Mouse (Mus musculus) intestine, embryonic 15.5 days (tissue): ENCODE data around the gene Kcne2. TPM values are rescaled to one million over a fixed set of nuclear protein-coding genes. Genes with fewer than 3 reads are reported as not detected.
A peak's percentile ranks its signal among the peaks of the same experiment; 100 is the strongest.

Experiments used
- ATAC-seq: fragments of 200-750 bp; cut with Nextera tagmentation; 2 replicates; pipeline ENCODE4 v1.8.0; 2017; ENCODE audit warnings: moderate TSS enrichment, moderate library complexity
- H3K27ac ChIP-seq: fragments of 300-500 bp; sonication (generic); 2 replicates; pipeline ENCODE4 v1.5.1; 2015; ENCODE audit warnings: mild to moderate bottlenecking, inconsistent platforms
- H3K27me3 ChIP-seq: fragments of 300-500 bp; sonication (generic); replicated peaks from 2 replicates; pipeline ENCODE4 v1.6.1; 2015; ENCODE audit warnings: inconsistent platforms
- H3K36me3 ChIP-seq: fragments of 300-500 bp; sonication (generic); 2 replicates; pipeline ENCODE4 v1.6.1; 2015; ENCODE audit warnings: inconsistent platforms
- H3K4me1 ChIP-seq: fragments of 300-500 bp; sonication (generic); replicated peaks from 2 replicates; pipeline ENCODE4 v1.6.1; 2015; ENCODE audit warnings: inconsistent platforms
- H3K4me2 ChIP-seq: fragments of 300-500 bp; sonication (generic); replicated peaks from 2 replicates; pipeline ENCODE4 v1.6.1; 2015; ENCODE audit warnings: mild to moderate bottlenecking, inconsistent platforms
- H3K4me3 ChIP-seq: fragments of 300-500 bp; sonication (generic); replicated peaks from 2 replicates; pipeline ENCODE4 v1.5.1; 2015; ENCODE audit warnings: inconsistent platforms
- H3K9ac ChIP-seq: fragments of 300-500 bp; sonication (generic); 2 replicates; pipeline ENCODE4 v1.6.1; 2015; ENCODE audit warnings: inconsistent platforms
- H3K9me3 ChIP-seq: fragments of 300-500 bp; sonication (generic); 2 replicates; pipeline ENCODE4 v1.6.1; 2016; ENCODE audit warnings: inconsistent platforms
- WGBS: fragments of 180-500 bp; shearing (Covaris S2); methylation state at CpG from one replicate; pipeline ENCODE4 v1.1.7; 2015; 5-methylcytosine and 5-hydroxymethylcytosine counted together
- polyA plus RNA-seq: library from polyadenylated mRNA; unstranded; fragments of >200 nt; fragmentation: Nextera tagmentation; extraction: Ambion mirVana; gene quantifications from 2 replicates; pipeline ENCODE4 v1.2.1, GENCODE M21; 2015

The Kcne2 gene
- polyA plus RNA-seq, 1 experiment from 2014 or later: not detected

DNA sequence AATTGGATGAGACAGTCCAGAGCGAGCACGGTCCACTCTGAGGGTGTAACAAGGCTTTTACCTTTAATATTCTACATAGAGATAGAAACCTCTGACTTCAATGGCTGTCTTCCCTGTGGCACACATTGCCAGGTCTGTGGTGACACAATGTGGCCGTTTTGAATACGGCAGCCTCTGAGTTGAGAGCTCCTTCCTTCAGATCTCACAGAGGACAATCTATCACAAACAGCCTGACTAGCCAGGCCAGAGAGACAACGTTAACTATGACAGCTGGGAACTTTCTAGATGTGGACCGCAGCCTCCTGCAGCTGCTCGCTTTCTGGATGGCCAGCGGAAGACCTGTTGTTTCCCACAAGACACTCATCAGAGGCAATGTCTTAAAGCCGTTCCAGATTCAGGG is 3.4 kb upstream of the Kcne2 start:
- Histone ChIP-seq H3K9ac (no peak overlapping the region), H3K9me3 (no peaks in the 10 kb centered on the region), H3K4me1 (no peaks in the 10 kb centered on the region), H3K27ac (no peak overlapping the region), H3K4me3 (no peak overlapping the region), H3K4me2 (no peak overlapping the region), H3K27me3 (no peaks in the 10 kb centered on the region), H3K36me3 (no peaks in the 10 kb centered on the region)
- no peak for ATAC-seq
- WGBS: 69% methylated on average over 9 of the region's 9 CpGs

- Histone ChIP-seq H3K4me3 (no peak overlapping the region), H3K27ac (no peak overlapping the region), H3K36me3 (no peaks in the 10 kb centered on the region), H3K4me1 (no peaks in the 10 kb centered on the region), H3K4me2 (no peak overlapping the region), H3K9ac (no peak overlapping the region), H3K9me3 (no peaks in the 10 kb centered on the region), H3K27me3 (no peaks in the 10 kb centered on the region)
- ATAC-seq: no peak
Observed at GRCm38 (mm10) chr16:92290045-92290444, 2.1 kb upstream of the Kcne2 start.

GRCm38 (mm10) chr16:92294267-92294970 is 2.2 kb downstream of the Kcne2 start:
- no peaks in the 10 kb centered on the region for H3K36me3 ChIP-seq
- no peak overlapping the region for H3K9ac ChIP-seq
- WGBS: 43% methylated on average over 12 of the region's 12 CpGs
- no peak overlapping the region for H3K4me3 ChIP-seq
- no peaks in the 10 kb centered on the region for H3K4me1 ChIP-seq
- H3K27me3 ChIP-seq: no peaks in the 10 kb centered on the region
- H3K27ac ChIP-seq: no peak overlapping the region
- H3K4me2 ChIP-seq: no peak overlapping the region
- no peak for ATAC-seq
- no peaks in the 10 kb centered on the region for H3K9me3 ChIP-seq

GRCm38 (mm10) chr16:92295328-92295727 is 3.1 kb downstream of the Kcne2 start:
- WGBS: 65% methylated on average over 2 of the region's 2 CpGs

DNA sequence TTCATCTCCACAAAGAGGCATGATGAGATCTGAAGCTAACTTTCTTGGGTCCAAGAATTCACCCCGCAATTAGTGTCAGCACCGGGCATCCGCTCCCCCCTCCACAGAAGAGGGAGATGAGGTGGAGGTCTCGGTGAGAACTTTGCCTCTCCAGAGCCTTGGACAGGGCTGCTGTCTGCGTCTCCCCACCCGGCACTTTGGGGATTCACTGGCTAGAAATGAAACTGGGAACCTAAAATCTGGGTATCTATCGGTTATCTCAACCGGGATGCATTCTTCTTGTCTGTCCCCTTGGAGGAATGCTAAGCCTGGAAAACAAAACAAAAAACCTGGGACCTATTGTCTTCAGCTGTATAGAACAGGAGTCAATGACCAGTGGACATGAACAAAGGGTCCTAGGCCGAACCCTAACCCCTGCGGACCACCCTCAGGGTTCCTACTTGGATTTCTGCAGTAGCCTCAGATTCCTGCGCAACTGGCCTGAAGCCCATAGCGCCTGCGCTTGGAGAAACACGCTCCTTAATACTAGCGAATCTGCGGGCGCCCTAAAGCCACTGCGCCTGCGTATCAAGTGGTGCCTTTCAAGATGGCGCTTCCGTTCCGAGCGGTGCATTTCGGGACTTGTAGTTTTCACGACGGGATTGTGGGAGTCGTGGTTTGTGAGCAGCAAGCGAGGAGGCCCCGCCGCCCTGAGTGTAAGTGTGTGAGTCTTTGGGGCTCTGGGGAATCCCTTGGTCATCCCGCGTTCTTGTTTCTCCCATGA is 8.6 kb downstream of the Kcne2 start, which contains the start of gene Smim11:
TSS of gene Smim11 (plus strand) at position 638 of the 763 bp plus-strand sequence.
- Histone ChIP-seq H3K4me3 (peak within 1 kb of the TSS; percentile 64), H3K36me3 (peaks cover 4% of the 10 kb centered on the region; the same call in 1 of the 2 replicates), H3K27me3 (no peaks in the 10 kb centered on the region), H3K9ac (peak within 1 kb of the TSS; percentile 71), H3K4me2 (peak within 1 kb of the TSS; percentile 81), H3K9me3 (no peaks in the 10 kb centered on the region), H3K27ac (peak within 1 kb of the TSS; percentile 71; the same call in 1 of the 2 replicates), H3K4me1 (peaks cover 9% of the 10 kb centered on the region; the same call in 1 of the 2 replicates)
- ATAC-seq: peak; percentile 96
- 8% methylated on average over 32 of the region's 32 CpGs for WGBS

More at GRCm38 (mm10) chr16:92295328-92295727, 3.1 kb downstream of the Kcne2 start:
- no peak for ATAC-seq
- no peaks in the 10 kb centered on the region for H3K27me3 ChIP-seq
- no peaks in the 10 kb centered on the region for H3K36me3 ChIP-seq
- no peaks in the 10 kb centered on the region for H3K9me3 ChIP-seq
- no peak overlapping the region for H3K27ac ChIP-seq
- no peak overlapping the region for H3K9ac ChIP-seq
- H3K4me2 ChIP-seq: no peak overlapping the region
- no peaks in the 10 kb centered on the region for H3K4me1 ChIP-seq
- no peak overlapping the region for H3K4me3 ChIP-seq

DNA sequence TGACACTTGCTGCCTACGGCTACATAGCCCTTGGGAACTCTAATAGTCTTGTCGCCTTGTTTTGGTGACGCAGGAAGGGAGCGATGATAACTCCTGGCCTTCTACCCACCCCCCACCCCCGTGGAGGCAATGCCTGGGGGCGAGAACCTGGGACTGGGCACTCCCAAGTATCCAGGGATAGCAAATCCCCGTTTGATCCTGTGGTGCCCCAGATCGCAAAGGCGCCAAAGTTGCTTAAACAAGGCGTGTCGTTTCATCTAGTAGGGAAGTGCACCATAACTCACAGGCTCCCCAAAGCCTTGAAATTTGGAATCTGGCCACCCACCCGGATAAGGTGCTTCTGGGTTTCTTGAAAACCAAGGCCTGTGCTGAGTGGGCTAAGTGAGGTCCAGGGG is 9.2 kb downstream of the Kcne2 start:
- H3K9ac ChIP-seq: peak overlapping the region; percentile 71
- H3K27me3 ChIP-seq: no peaks in the 10 kb centered on the region
- H3K27ac ChIP-seq: peak overlapping the region; percentile 67; the same call in 1 of the 2 replicates
- ATAC-seq: peak; percentile 75
- H3K4me2 ChIP-seq: peak overlapping the region; percentile 81
- peaks cover 9% of the 10 kb centered on the region; the same call in 1 of the 2 replicates for H3K4me1 ChIP-seq
- peaks cover 7% of the 10 kb centered on the region; the same call in 1 of the 2 replicates for H3K36me3 ChIP-seq
- no peaks in the 10 kb centered on the region for H3K9me3 ChIP-seq
- H3K4me3 ChIP-seq: peak overlapping the region; percentile 64
- under 1% methylated on average over 12 of the region's 12 CpGs for WGBS

- Histone ChIP-seq H3K27ac (0 out of 2 replicates have a peak overlapping the region, but pooled peaks have one; percentile 67), H3K4me1 (peaks cover 9% of the 10 kb centered on the region; the same call in 1 of the 2 replicates), H3K9ac (peak overlapping the region; percentile 71), H3K4me3 (peak overlapping the region; percentile 64), H3K27me3 (no peaks in the 10 kb centered on the region), H3K36me3 (peaks cover 12% of the 10 kb centered on the region; the same call in 1 of the 2 replicates), H3K9me3 (no peaks in the 10 kb centered on the region), H3K4me2 (peak overlapping the region; percentile 81)
- 29% methylated on average over 5 of the region's 5 CpGs for WGBS
- no peak for ATAC-seq
Observed at GRCm38 (mm10) chr16:92301989-92302388, 9.8 kb downstream of the Kcne2 start.

DNA sequence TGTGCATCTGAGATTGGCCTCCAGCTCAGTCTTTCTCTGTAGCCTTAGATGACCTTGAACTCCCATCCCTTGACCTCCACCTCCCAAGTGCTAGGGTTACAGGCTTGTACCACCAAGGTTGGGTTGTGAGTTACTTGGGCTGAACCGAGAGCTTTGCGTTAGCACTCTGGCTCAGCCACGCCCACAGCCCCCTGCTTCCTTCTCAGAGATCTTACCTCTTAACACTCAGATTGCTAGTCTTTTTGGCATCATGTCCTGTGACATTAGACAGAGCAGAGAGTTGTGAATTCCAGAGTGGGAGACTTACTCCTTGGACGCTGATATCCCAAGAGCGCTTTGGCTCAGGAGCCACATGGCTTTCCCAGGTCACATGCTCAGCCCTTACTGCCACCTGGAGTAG is 10.3 kb downstream of the Kcne2 start:
- H3K4me2 ChIP-seq: peak overlapping the region; percentile 81
- 0 out of 2 replicates have a peak overlapping the region, but pooled peaks have one; percentile 71 for H3K9ac ChIP-seq
- H3K9me3 ChIP-seq: no peaks in the 10 kb centered on the region
- H3K36me3 ChIP-seq: peaks cover 13% of the 10 kb centered on the region; the same call in 1 of the 2 replicates
- 53% methylated on average over 5 of the region's 5 CpGs for WGBS
- H3K4me3 ChIP-seq: no peak overlapping the region
- H3K27me3 ChIP-seq: no peaks in the 10 kb centered on the region
- no peak for ATAC-seq
- no peak overlapping the region for H3K27ac ChIP-seq
- H3K4me1 ChIP-seq: peaks cover 9% of the 10 kb centered on the region; the same call in 1 of the 2 replicates

DNA sequence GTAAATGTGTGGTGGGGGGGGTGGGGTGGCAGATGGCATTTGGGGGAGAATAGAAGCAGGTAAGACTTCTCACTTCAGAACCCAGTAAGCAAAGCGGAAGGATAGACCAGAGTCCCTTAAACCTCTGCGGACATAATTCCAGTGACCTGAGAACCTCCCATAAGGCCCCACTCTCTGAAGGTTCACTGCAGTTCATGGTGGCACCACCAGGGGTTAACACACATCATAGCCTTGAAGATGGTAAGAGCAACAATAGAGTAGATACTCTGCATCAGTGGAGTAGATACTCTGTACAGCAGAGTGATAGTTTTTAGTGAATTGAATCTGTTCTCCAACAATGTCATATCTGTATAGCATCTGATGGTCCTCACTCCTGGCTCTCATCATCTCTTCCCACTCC is 13.3 kb downstream of the Kcne2 start:
- no peaks in the 10 kb centered on the region for H3K27me3 ChIP-seq
- H3K4me1 ChIP-seq: peaks cover 9% of the 10 kb centered on the region; the same call in 1 of the 2 replicates
- peaks cover 19% of the 10 kb centered on the region for H3K36me3 ChIP-seq
- no peak overlapping the region for H3K4me3 ChIP-seq
- no peak overlapping the region for H3K27ac ChIP-seq
- H3K4me2 ChIP-seq: no peak overlapping the region
- ATAC-seq: no peak
- no peaks in the 10 kb centered on the region for H3K9me3 ChIP-seq
- 83% methylated on average over 2 of the region's 2 CpGs for WGBS
- no peak overlapping the region for H3K9ac ChIP-seq

DNA sequence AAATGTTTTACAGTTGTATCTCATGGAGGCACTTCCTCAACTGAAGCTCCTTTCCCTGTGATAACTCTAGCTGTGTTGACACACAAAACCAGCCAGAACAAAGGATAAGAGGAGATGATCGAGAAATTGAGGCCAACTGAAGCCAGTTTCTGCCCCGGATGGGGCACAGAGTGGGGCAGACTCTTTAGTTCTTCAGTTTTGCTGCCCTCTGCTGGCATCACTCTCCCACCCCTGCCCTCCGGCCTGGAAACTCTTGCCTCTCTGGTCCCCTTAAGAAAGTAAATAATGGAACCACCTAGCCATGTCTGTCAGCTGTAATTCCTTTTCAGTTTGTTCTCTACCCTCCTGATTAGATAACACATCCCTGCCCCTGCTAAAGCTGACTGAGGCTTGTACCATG is 15.8 kb downstream of the Kcne2 start:
- Histone ChIP-seq H3K4me1 (no peaks in the 10 kb centered on the region), H3K27me3 (no peaks in the 10 kb centered on the region), H3K36me3 (peaks cover 22% of the 10 kb centered on the region), H3K27ac (no peak overlapping the region), H3K9me3 (no peaks in the 10 kb centered on the region), H3K4me2 (no peak overlapping the region), H3K9ac (no peak overlapping the region), H3K4me3 (no peak overlapping the region)
- no peak for ATAC-seq
- WGBS: 77% methylated on average over 3 of the region's 3 CpGs

GRCm38 (mm10) chr16:92309126-92309525 is 16.9 kb downstream of the Kcne2 start:
- no peaks in the 10 kb centered on the region for H3K9me3 ChIP-seq
- ATAC-seq: no peak
- H3K4me1 ChIP-seq: no peaks in the 10 kb centered on the region
- no peak overlapping the region for H3K27ac ChIP-seq
- no peak overlapping the region for H3K4me3 ChIP-seq
- no peaks in the 10 kb centered on the region for H3K27me3 ChIP-seq
- no peak overlapping the region for H3K9ac ChIP-seq
- WGBS: 55% methylated on average over 4 of the region's 4 CpGs
- peaks cover 22% of the 10 kb centered on the region for H3K36me3 ChIP-seq
- H3K4me2 ChIP-seq: no peak overlapping the region

DNA sequence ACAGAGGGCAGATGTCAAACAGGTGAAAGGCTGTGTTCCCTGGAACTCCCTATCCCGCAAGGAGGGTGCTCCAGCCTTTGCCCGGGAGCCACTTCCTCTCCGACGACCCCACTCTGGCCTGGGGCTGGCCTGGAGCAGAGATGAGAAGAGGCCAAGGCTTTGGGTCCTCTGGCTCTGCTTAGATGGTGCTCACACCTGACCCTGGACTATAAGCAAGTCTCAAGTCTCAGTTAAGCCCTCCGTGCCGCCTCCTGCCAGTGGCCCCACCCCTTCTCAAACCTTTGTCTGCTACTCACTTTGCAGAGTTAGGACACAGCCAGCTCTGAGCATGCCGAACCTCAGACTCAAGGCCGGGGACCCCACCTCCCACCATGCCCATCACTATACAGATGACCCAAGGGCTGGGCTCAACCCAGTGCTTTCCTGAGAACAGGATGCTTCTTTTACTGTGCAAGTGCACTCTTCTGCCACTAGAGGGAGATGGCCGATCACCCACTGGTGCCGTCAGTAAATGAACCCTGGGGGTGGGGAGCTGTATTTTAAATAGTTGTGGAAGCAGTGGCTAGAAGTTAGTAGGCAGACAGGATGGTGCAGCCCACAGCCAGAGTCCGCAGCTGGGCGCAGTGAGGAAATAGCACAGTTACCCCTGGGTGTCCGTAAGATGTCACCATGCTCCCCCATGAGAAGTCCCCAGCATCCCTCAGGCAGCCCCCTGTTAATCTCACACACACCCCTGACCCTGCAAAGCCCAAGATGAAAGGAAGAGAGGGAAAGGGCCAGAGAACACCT is 22.0 kb downstream of the Kcne2 start:
- Histone ChIP-seq H3K4me3 (no peak overlapping the region), H3K36me3 (peaks cover 4% of the 10 kb centered on the region; the same call in 1 of the 2 replicates), H3K27me3 (no peaks in the 10 kb centered on the region), H3K9me3 (no peaks in the 10 kb centered on the region), H3K27ac (no peak overlapping the region), H3K4me1 (0 out of 2 replicates have a peak, but pooled peaks cover 3% of the 10 kb centered on the region), H3K9ac (no peak overlapping the region), H3K4me2 (no peak overlapping the region)
- whole genome bisulfite sequencing: 46% methylated on average over 13 of the region's 13 CpGs
- ATAC-seq: peak; percentile 52
